Mouse (Mus musculus) liver, embryonic 12.5 days (tissue): ENCODE data around the gene Klk1b21. TPM values are rescaled to one million over a fixed set of nuclear protein-coding genes. Genes with fewer than 3 reads are reported as not detected.
"Not testable (repeated sequence)": the region's sequence is repeated elsewhere in the genome, so short reads cannot be mapped to it uniquely, and the experiment has no call there.

ENCODE experiments used
- ATAC-seq: fragments of 200-750 bp; cut with Nextera tagmentation; 2 replicates; pipeline ENCODE4 v1.8.0; 2017; ENCODE audit warnings: moderate number of reproducible peaks, mild to moderate bottlenecking, moderate library complexity
- H3K27ac ChIP-seq: fragments of 300-500 bp; sonication (generic); 2 replicates; pipeline ENCODE4 v1.5.1; 2016; ENCODE audit warnings: mild to moderate bottlenecking
- H3K27me3 ChIP-seq: fragments of 300-500 bp; sonication (generic); replicated peaks from 2 replicates; pipeline ENCODE4 v1.6.1; 2016; ENCODE audit warnings: mild to moderate bottlenecking, moderate library complexity
- H3K36me3 ChIP-seq: fragments of 300-500 bp; sonication (generic); 2 replicates; pipeline ENCODE4 v1.6.1; 2016; ENCODE audit warnings: mild to moderate bottlenecking, moderate library complexity
- H3K4me1 ChIP-seq: fragments of 300-500 bp; sonication (generic); 2 replicates; pipeline ENCODE4 v1.6.1; 2016
- H3K4me2 ChIP-seq: fragments of 300-500 bp; sonication (generic); 2 replicates; pipeline ENCODE4 v1.6.1; 2016; ENCODE audit warnings: mild to moderate bottlenecking, moderate library complexity
- H3K4me3 ChIP-seq: fragments of 300-500 bp; sonication (generic); 2 replicates; pipeline ENCODE4 v1.5.1; 2016; ENCODE audit warnings: mild to moderate bottlenecking, moderate library complexity
- H3K9ac ChIP-seq: fragments of 300-500 bp; sonication (generic); 2 replicates; pipeline ENCODE4 v1.6.1; 2016; ENCODE audit warnings: mild to moderate bottlenecking, moderate library complexity
- H3K9me3 ChIP-seq: fragments of 300-500 bp; sonication (generic); replicated peaks from 2 replicates; pipeline ENCODE4 v1.6.1; 2016; ENCODE audit warnings: mild to moderate bottlenecking, moderate library complexity
- WGBS: fragments of 180-500 bp; shearing (Covaris S2); methylation state at CpG from one replicate; pipeline ENCODE4 v1.1.7; 2016; ENCODE audit not compliant: insufficient replicate concordance; 5-methylcytosine and 5-hydroxymethylcytosine counted together
- polyA plus RNA-seq: library from polyadenylated mRNA; unstranded; fragments of >200 nt; fragmentation: Nextera tagmentation; extraction: Ambion mirVana; gene quantifications from 2 replicates; pipeline ENCODE4 v1.2.1, GENCODE M21; 2016

The Klk1b21 gene
- polyA plus RNA-seq: not detected in 2 replicates

- not testable (repeated sequence) for H3K27me3 ChIP-seq, H3K9me3 ChIP-seq, H3K4me2 ChIP-seq, ATAC-seq, H3K27ac ChIP-seq, H3K36me3 ChIP-seq, H3K4me3 ChIP-seq, H3K9ac ChIP-seq, H3K4me1 ChIP-seq
- WGBS: 73% methylated on average over 3 of the region's 3 CpGs
Measured at GRCm38 (mm10) chr7:44102028-44102427, at the start of gene Klk1b21. Gene Klk1b21 (plus strand): TSS chr7:44102328.

GRCm38 (mm10) chr7:44072117-44072516 lies 30.0 kb upstream of the Klk1b21 start:
- 64% methylated on average over 2 of the region's 2 CpGs for WGBS
- H3K36me3 ChIP-seq: no peaks in the 10 kb centered on the region
- no peaks in the 10 kb centered on the region for H3K27me3 ChIP-seq
- no peak for ATAC-seq
- no peak overlapping the region for H3K4me2 ChIP-seq
- H3K9me3 ChIP-seq: no peaks in the 10 kb centered on the region
- no peak overlapping the region for H3K9ac ChIP-seq
- H3K4me3 ChIP-seq: no peak overlapping the region
- H3K27ac ChIP-seq: no peak overlapping the region
- H3K4me1 ChIP-seq: no peaks in the 10 kb centered on the region

DNA sequence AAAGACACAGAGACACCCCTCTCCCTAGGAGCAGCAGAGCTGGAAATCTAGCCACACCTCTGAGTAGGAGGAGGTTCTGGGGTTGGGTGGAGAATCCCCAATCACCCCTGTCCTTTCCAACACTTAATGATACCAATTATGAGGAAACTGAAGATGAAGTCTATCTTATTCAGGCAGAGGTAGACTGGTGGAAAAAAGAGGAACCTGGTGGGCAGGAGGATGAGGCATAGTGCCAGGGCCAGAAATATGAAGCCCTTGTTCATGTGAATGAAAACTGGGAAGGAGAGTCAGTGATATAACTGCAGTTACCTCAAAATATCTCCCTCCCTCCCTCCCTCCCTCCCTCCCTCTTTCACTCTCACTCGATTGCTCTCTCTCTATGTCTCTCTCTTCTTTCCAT lies 24.4 kb upstream of the Klk1b21 start:
- Histone ChIP-seq H3K27ac (no peak overlapping the region), H3K9ac (no peak overlapping the region), H3K4me2 (no peak overlapping the region), H3K36me3 (no peaks in the 10 kb centered on the region), H3K4me1 (no peaks in the 10 kb centered on the region), H3K27me3 (no peaks in the 10 kb centered on the region), H3K4me3 (no peak overlapping the region), H3K9me3 (0 out of 2 replicates have a peak, but pooled peaks cover 1% of the 10 kb centered on the region)
- WGBS: 44% methylated on average over 1 of the region's 1 CpGs
- ATAC-seq: no peak

GRCm38 (mm10) chr7:44096111-44096510 lies 6.0 kb upstream of the Klk1b21 start:
- no peak overlapping the region for H3K4me3 ChIP-seq
- 81% methylated on average over 1 of the region's 1 CpGs for WGBS
- no peaks in the 10 kb centered on the region for H3K27me3 ChIP-seq
- no peaks in the 10 kb centered on the region for H3K9me3 ChIP-seq
- no peak overlapping the region for H3K4me2 ChIP-seq
- no peaks in the 10 kb centered on the region for H3K36me3 ChIP-seq
- no peaks in the 10 kb centered on the region for H3K4me1 ChIP-seq
- H3K27ac ChIP-seq: no peak overlapping the region
- no peak for ATAC-seq
- no peak overlapping the region for H3K9ac ChIP-seq

- no peak within 1 kb of the TSS for H3K27ac ChIP-seq
- H3K9me3 ChIP-seq: no peaks in the 10 kb centered on the region
- no peak within 1 kb of the TSS for H3K4me2 ChIP-seq
- 38% methylated on average over 4 of the region's 4 CpGs for WGBS
- H3K27me3 ChIP-seq: no peaks in the 10 kb centered on the region
- no peak within 1 kb of the TSS for H3K9ac ChIP-seq
- no peaks in the 10 kb centered on the region for H3K36me3 ChIP-seq
- ATAC-seq: no peak
- no peak within 1 kb of the TSS for H3K4me3 ChIP-seq
- no peaks in the 10 kb centered on the region for H3K4me1 ChIP-seq
Measured at GRCm38 (mm10) chr7:44112373-44112772, 10.2 kb downstream of the Klk1b21 start, which contains the start of gene Klk1b22. Gene Klk1b22 (plus strand): TSS chr7:44112673.

- Histone ChIP-seq H3K9ac (no peak overlapping the region), H3K4me1 (no peaks in the 10 kb centered on the region), H3K4me3 (no peak overlapping the region), H3K36me3 (no peaks in the 10 kb centered on the region), H3K4me2 (no peak overlapping the region), H3K27ac (no peak overlapping the region), H3K9me3 (0 out of 2 replicates have a peak, but pooled peaks cover 6% of the 10 kb centered on the region), H3K27me3 (no peaks in the 10 kb centered on the region)
- WGBS: 70% methylated on average over 6 of the region's 6 CpGs
- ATAC-seq: no peak
Measured at GRCm38 (mm10) chr7:44123445-44123844, 21.3 kb downstream of the Klk1b21 start.

DNA sequence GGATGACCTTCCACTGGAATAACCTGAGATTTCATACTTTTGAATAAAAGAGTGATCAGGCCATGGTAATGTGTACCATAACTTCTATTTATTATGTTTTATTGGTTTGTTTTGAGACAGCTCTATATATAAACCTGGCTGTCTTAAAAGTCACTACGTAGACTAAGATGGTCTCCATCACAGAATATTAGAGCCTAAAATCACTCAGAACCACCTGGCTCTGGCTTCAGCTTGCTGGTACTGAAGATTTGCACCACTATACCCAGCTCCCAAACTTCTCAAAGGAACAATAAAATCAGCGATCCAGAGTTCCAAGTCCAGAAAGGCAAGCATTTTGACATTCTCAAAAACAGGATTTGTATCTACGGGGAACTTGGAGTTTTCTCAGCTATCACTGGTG lies 34.3 kb downstream of the Klk1b21 start, which contains the start of gene Klk1b16:
Gene Klk1b16, plus strand, starts transcription at position 301 of the 400 bp plus-strand sequence.
- Histone ChIP-seq H3K27me3 (no peaks in the 10 kb centered on the region), H3K9me3 (no peaks in the 10 kb centered on the region), H3K4me2 (no peak within 1 kb of the TSS), H3K9ac (no peak within 1 kb of the TSS), H3K4me3 (no peak within 1 kb of the TSS), H3K4me1 (no peaks in the 10 kb centered on the region), H3K27ac (no peak within 1 kb of the TSS), H3K36me3 (no peaks in the 10 kb centered on the region)
- WGBS: 78% methylated on average over 3 of the region's 3 CpGs
- no peak for ATAC-seq

Other genes starting within 250 kb of the Klk1b21 start
- gene Klk4, start 221.2 kb upstream of the Klk1b21 start, polyA plus RNA-seq: not detected in 2 replicates
- not detected in 2 replicates for gene Klk15, start 168.6 kb upstream of the Klk1b21 start, polyA plus RNA-seq
- not detected in 2 replicates for gene Klk1b8, start 151.7 kb upstream of the Klk1b21 start, polyA plus RNA-seq
- not detected in 2 replicates for gene Klk1b1, start 135.6 kb upstream of the Klk1b21 start, polyA plus RNA-seq
- gene Klk1b9, start 126.3 kb upstream of the Klk1b21 start, polyA plus RNA-seq: not detected in 2 replicates
- gene Klk1b11, start 106.5 kb upstream of the Klk1b21 start, polyA plus RNA-seq: not detected in 2 replicates
- gene Klk1b26, start 90.2 kb upstream of the Klk1b21 start, polyA plus RNA-seq: not detected in 2 replicates
- gene Klk1b27, start 50.0 kb upstream of the Klk1b21 start, polyA plus RNA-seq: not detected in 2 replicates
- not detected in 2 replicates for gene Klk1b22, start 10.3 kb downstream of the Klk1b21 start, polyA plus RNA-seq
- gene Klk1b16, start 34.4 kb downstream of the Klk1b21 start, polyA plus RNA-seq: not detected in 2 replicates
- gene Klk1b24, start 85.9 kb downstream of the Klk1b21 start, polyA plus RNA-seq: not detected in 2 replicates
- gene Klk1b3, start 95.9 kb downstream of the Klk1b21 start, polyA plus RNA-seq: not detected in 2 replicates
- not detected in 2 replicates for gene Klk1b4, start 105.1 kb downstream of the Klk1b21 start, polyA plus RNA-seq
- gene Klk1b5, start 113.6 kb downstream of the Klk1b21 start, polyA plus RNA-seq: not detected in 2 replicates
- not detected in 2 replicates for gene Klk1, start 123.0 kb downstream of the Klk1b21 start, polyA plus RNA-seq
- gene Gm36864, start 133.8 kb downstream of the Klk1b21 start, polyA plus RNA-seq: 0.08 TPM in 1 of 2 replicates, not detected in the other
- gene 1700028J19Rik, start 144.4 kb downstream of the Klk1b21 start, polyA plus RNA-seq: 1.8 and 1.9 TPM in 2 replicates
- gene 2410002F23Rik, start 144.4 kb downstream of the Klk1b21 start, polyA plus RNA-seq: 64.3 and 66.7 TPM in 2 replicates
- gene Acp4, start 155.1 kb downstream of the Klk1b21 start, polyA plus RNA-seq: not detected in 2 replicates
- not detected in 2 replicates for gene Gm15517, start 159.1 kb downstream of the Klk1b21 start, polyA plus RNA-seq
- gene Clec11a, start 204.6 kb downstream of the Klk1b21 start, polyA plus RNA-seq: 0.50 and 0.55 TPM in 2 replicates
- 0.10 and 0.18 TPM in 2 replicates for gene Shank1, start 207.9 kb downstream of the Klk1b21 start, polyA plus RNA-seq